Mouse (Mus musculus) G1E (cell line): ENCODE measurements around the gene Vps13a. TPM values are rescaled to one million over a fixed set of nuclear protein-coding genes. Genes with fewer than 3 reads are reported as not detected.

Experiments
- ATAC-seq: 2 replicates; pipeline ENCODE4 v1.8.0; 2016; ENCODE audit warnings: mild to moderate bottlenecking; ENCODE audit not compliant: insufficient number of reproducible peaks, poor library complexity, low FRiP score, severe bottlenecking; ENCODE audit errors: extremely low read depth
- DNase-seq: peaks from one replicate; pipeline ENCODE4 v3.0.0; 2012; ENCODE audit warnings: low spot score
- H3K27me3 ChIP-seq: 2 replicates; pipeline ENCODE4 v1.6.1; 2012; ENCODE audit warnings: mild to moderate bottlenecking, low read length, inconsistent platforms; ENCODE audit not compliant: insufficient read depth
- H3K36me3 ChIP-seq: replicated peaks from 2 replicates; pipeline ENCODE3; 2012; ENCODE audit warnings: mild to moderate bottlenecking, inconsistent platforms
- H3K4me1 ChIP-seq: 2 replicates; pipeline ENCODE4 v1.6.1; 2012; ENCODE audit warnings: low read depth, low read length, inconsistent platforms, mixed read lengths; ENCODE audit not compliant: insufficient read depth
- H3K4me3 ChIP-seq: 2 replicates; pipeline ENCODE4 v1.5.1; 2012; ENCODE audit warnings: low read depth, mild to moderate bottlenecking, inconsistent platforms, low read length, moderate library complexity, mixed read lengths
- H3K9me3 ChIP-seq: replicated peaks from 2 replicates; pipeline ENCODE4 v1.6.1; 2012; ENCODE audit warnings: inconsistent platforms
- CTCF ChIP-seq: IDR thresholded peaks from 2 replicates; pipeline ENCODE4 v1.5.1; 2012; ENCODE audit warnings: low read depth, low read length, inconsistent platforms, mixed read lengths
- GATA1 ChIP-seq: IDR thresholded peaks from 2 replicates; pipeline ENCODE4 v1.6.1; 2012; ENCODE audit warnings: borderline replicate concordance, low read length, inconsistent platforms, mixed read lengths
- GATA2 ChIP-seq: IDR thresholded peaks from 2 replicates; pipeline ENCODE4 v1.6.1; 2012; ENCODE audit warnings: low read depth, low read length, inconsistent platforms, borderline replicate concordance
- POLR2AphosphoS5 ChIP-seq: IDR thresholded peaks from 2 replicates; pipeline ENCODE4 v1.6.1; 2012; ENCODE audit warnings: low read depth, low read length, inconsistent platforms; ENCODE audit not compliant: insufficient replicate concordance
- TAL1 ChIP-seq: conservative IDR thresholded peaks from 2 replicates; pipeline ENCODE4 v1.6.1; 2012; ENCODE audit warnings: low read depth, low read length, inconsistent platforms, mixed read lengths
- polyA plus RNA-seq: library from polyadenylated mRNA; stranded (reverse); fragments of >175 nt; gene quantifications from 2 replicates; pipeline ENCODE4 v1.2.3, GENCODE M21; 2012
- total RNA-seq, 2 experiments: library from RNA; stranded (forward) in 1 of 2; stranded (reverse) in 1 of 2; fragments of 200-1000 nt in 1 of 2; fragments of >200 nt in 1 of 2; fragmentation: Nextera tagmentation in 1 of 2; gene quantifications; 2 replicates each; pipeline ENCODE4 v1.2.3; 2014 to 2017

The Vps13a gene
- total and polyA plus RNA-seq, 3 experiments, result 4.7 to 125 (median 89.9) TPM

GRCm38 (mm10) chr19:16579656-16580260 is 201.0 kb downstream of the Vps13a start:
- Histone ChIP-seq H3K4me1 (no peaks in the 10 kb centered on the region), H3K27me3 (peaks cover 5% of the 10 kb centered on the region), H3K36me3 (no peaks in the 10 kb centered on the region), H3K4me3 (no peak overlapping the region), H3K9me3 (no peaks in the 10 kb centered on the region)
- no peak for TF ChIP-seq POLR2AphosphoS5
- no peak for TF ChIP-seq GATA1
- ATAC-seq, result no peak
- no peak for DNase-seq

- peaks cover 7% of the 10 kb centered on the region for H3K27me3 ChIP-seq
- no peaks in the 10 kb centered on the region for H3K9me3 ChIP-seq
- H3K4me1 ChIP-seq, result no peaks in the 10 kb centered on the region
- TF ChIP-seq POLR2AphosphoS5, result no peak
- no peak for TF ChIP-seq CTCF
- TF ChIP-seq GATA2, result no peak
- TF ChIP-seq TAL1, result no peak
- no peak for TF ChIP-seq GATA1
- H3K36me3 ChIP-seq, result no peaks in the 10 kb centered on the region
- DNase-seq (no peak), ATAC-seq (no peak)
- H3K4me3 ChIP-seq, result no peak overlapping the region
Observed at GRCm38 (mm10) chr19:16576790-16577189, 203.9 kb downstream of the Vps13a start.

Other genes with a start within 250 kb of the Vps13a start
- gene Foxb2, start 92.9 kb upstream of the Vps13a start, total RNA-seq (2014; fragmentation: Nextera tagmentation), result not detected in 2 replicates
- gene Foxb2, start 92.9 kb upstream of the Vps13a start, total RNA-seq (2017), result 0.11 TPM in 1 of 2 replicates, not detected in the other
- gene Foxb2, start 92.9 kb upstream of the Vps13a start, polyA plus RNA-seq, result not detected in 2 replicates
- gene Prune2, start 175.2 kb upstream of the Vps13a start, total RNA-seq (2014; fragmentation: Nextera tagmentation), result not detected in 2 replicates
- 0.17 and 0.55 TPM in 2 replicates for gene Prune2, start 175.2 kb upstream of the Vps13a start, total RNA-seq (2017)
- 0.01 TPM in 1 of 2 replicates, not detected in the other for gene Prune2, start 175.2 kb upstream of the Vps13a start, polyA plus RNA-seq